Mouse (Mus musculus) spleen, postnatal 10 days (tissue): ENCODE results near the gene 4933425L06Rik.

Experiments used
- DNase-seq, 2 experiments: peaks; one replicate each; pipeline ENCODE4 v3.0.0; 2021 to 2022; ENCODE audit warnings: low spot score in 2 of 2

The 4933425L06Rik gene

GRCm38 (mm10) chr13:105134397-105134796 is 52.5 kb downstream of the 4933425L06Rik start:
- DNase-seq = no peak

- no peak for DNase-seq
Observed at GRCm38 (mm10) chr13:105139881-105140280, 58.0 kb downstream of the 4933425L06Rik start.

GRCm38 (mm10) chr13:105146827-105147226 is 64.9 kb downstream of the 4933425L06Rik start:
- DNase-seq = no peak

GRCm38 (mm10) chr13:105147795-105148418 is 66.0 kb downstream of the 4933425L06Rik start:
- no peak for DNase-seq

GRCm38 (mm10) chr13:105150006-105150405 is 68.1 kb downstream of the 4933425L06Rik start:
- no peak for DNase-seq

GRCm38 (mm10) chr13:105153955-105154354 is 72.0 kb downstream of the 4933425L06Rik start:
- DNase-seq = peak in 1 of 2 experiments; percentile 50

GRCm38 (mm10) chr13:105165441-105165840 is 83.5 kb downstream of the 4933425L06Rik start:
- no peak for DNase-seq
